Mouse (Mus musculus): Measurements from ENCODE around the gene Lgr4. TPM values are rescaled to one million over a fixed set of nuclear protein-coding genes. Genes with fewer than 3 reads are reported as not detected.

The Lgr4 gene
- polyA plus RNA-seq, 1 experiment from 2014 or later: 10.7 TPM

DNA sequence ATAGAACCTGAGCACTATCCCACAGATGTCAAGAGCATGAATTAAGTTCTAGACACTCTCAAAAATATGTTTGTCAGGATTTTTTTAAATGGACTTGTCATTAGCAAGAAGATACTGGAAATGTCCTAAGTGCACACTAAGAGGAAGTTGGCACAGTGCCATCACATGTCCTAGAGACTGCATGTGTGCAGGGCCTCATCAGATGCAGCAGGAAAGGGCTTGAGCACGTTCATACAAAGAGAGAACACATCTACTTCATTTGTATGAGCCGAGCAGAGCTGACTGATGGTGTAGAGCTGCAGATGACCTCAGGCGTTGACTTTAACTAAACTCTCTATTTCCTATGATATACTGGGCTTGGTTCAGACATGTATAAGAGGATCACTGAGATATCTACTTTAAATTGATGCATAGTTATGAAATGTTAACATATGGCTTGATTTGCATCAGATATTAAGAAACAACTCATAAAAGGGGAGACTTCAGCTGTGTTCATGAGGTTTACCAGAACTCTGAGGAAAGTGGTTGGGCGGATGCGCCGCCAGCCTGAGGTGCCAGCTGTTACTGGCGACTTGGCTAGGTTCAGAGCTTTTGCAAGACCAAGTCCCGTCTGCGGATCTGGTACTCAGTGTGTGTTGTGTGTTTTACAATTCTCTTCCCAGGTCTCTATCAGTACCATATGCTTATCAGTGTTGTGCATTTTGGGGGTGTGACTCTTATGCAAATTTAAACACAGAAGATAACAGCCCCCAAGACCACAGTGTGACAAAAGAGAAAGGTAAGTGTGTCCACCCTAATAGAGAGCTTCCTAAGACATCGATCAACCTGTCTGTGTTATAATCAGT, 90.2 kb downstream of the Lgr4 start:
- H3K4me1 ChIP-seq (replicated peaks): no peaks in the 10 kb centered on the region; the same call in 1 of the 2 replicates
- peaks cover 36% of the 10 kb centered on the region for H3K36me3 ChIP-seq
- 92% methylated on average over 10 of the region's 10 CpGs for WGBS
- H3K27me3 ChIP-seq: no peaks in the 10 kb centered on the region
- no peak overlapping the region for H3K4me3 ChIP-seq
- no peak; the same call in 1 of the 2 replicates for ATAC-seq (ENCODE audit: low read depth)
- H3K9me3 ChIP-seq: no peaks in the 10 kb centered on the region
- H3K4me2 ChIP-seq: no peak overlapping the region
- no peak overlapping the region for H3K27ac ChIP-seq (replicated peaks)
- H3K9ac ChIP-seq: no peak overlapping the region

DNA sequence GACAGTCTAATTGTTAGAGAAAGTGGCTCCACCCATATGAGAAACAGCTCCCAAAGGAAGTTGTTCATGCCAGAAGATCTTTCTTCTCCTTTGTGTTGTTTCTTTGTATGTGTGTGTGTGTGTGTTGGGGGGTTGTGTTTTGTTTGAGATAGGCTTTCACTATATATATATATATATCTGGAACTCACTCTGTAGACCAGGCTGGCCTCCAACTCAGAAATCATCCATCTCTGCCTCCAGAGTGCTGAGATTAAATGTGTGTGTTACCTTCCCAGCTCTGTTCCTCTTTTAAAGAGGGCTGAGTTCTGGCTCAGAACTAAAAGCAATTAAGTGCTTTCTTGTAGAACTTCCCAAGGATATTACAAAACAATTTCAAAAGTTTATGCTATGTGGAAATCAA, 92.0 kb downstream of the Lgr4 start:
- no peak for ATAC-seq (ENCODE audit: low read depth)
- H3K27ac ChIP-seq (replicated peaks): no peak overlapping the region
- H3K4me3 ChIP-seq: no peak overlapping the region
- H3K9me3 ChIP-seq: no peaks in the 10 kb centered on the region
- no peaks in the 10 kb centered on the region for H3K27me3 ChIP-seq
- H3K4me1 ChIP-seq (replicated peaks): no peaks in the 10 kb centered on the region; the same call in 1 of the 2 replicates
- H3K9ac ChIP-seq: no peak overlapping the region
- H3K36me3 ChIP-seq: peaks cover 36% of the 10 kb centered on the region
- no peak overlapping the region for H3K4me2 ChIP-seq

DNA sequence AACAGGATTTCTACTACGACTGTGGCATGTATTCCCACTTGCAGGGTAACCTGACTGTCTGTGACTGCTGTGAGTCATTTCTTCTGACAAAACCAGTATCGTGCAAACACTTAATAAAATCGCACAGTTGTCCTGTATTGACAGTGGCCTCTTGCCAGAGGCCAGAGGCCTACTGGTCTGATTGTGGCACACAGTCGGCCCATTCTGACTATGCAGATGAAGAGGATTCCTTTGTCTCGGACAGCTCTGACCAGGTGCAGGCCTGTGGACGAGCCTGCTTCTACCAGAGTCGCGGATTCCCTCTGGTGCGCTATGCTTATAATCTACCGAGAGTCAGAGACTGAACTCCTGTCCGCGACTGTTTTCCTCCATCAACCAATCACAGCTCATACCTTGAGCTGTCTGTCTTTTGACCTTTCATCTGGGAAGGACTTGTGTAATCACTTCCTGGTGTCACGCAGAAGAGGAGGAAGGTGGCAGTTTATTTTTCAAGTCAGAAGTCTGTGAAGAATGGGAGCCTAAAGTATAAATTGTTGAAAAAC, 94.8 kb downstream of the Lgr4 start:
- Histone ChIP-seq H3K27ac (replicated peaks) (peak overlapping the region; percentile 28; the same call in 1 of the 2 replicates), H3K27me3 (no peaks in the 10 kb centered on the region), H3K9me3 (no peaks in the 10 kb centered on the region), H3K4me1 (replicated peaks) (peaks cover 5% of the 10 kb centered on the region), H3K4me3 (no peak overlapping the region), H3K36me3 (peaks cover 22% of the 10 kb centered on the region), H3K9ac (no peak overlapping the region), H3K4me2 (no peak overlapping the region)
- 81% methylated on average over 13 of the region's 13 CpGs for WGBS
- 0 out of 2 replicates have a peak, but pooled peaks have one; percentile 27 for ATAC-seq (ENCODE audit: low read depth)

DNA sequence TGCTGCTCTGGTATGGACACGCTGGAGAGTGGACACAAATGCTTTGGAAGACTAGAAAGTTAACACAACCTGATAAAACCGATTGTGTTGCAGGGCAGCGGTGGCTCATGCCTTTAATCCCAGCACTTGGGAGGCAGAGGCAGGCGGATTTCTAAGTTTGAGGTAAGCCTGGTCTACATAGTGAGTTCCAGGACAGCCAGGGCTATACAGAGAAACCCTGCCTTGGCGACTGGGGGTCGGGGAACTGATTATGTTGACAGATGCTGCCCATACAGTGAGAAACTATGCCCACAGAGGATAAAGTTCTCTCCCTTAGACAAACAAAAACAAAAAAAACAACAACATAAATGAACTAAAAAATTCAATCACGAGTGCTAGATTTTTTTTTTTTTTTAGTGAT, 99.6 kb downstream of the Lgr4 start:
- Histone ChIP-seq H3K36me3 (peaks cover 9% of the 10 kb centered on the region), H3K4me2 (peak overlapping the region; percentile 71), H3K27me3 (no peaks in the 10 kb centered on the region), H3K4me1 (replicated peaks) (peaks cover 35% of the 10 kb centered on the region), H3K9ac (peak overlapping the region; percentile 94), H3K27ac (replicated peaks) (peak overlapping the region; percentile 91), H3K9me3 (no peaks in the 10 kb centered on the region), H3K4me3 (peak overlapping the region; percentile 81)
- ATAC-seq (ENCODE audit: low read depth): 0 out of 2 replicates have a peak, but pooled peaks have one; percentile 17
- 41% methylated on average over 7 of the region's 7 CpGs for WGBS

DNA sequence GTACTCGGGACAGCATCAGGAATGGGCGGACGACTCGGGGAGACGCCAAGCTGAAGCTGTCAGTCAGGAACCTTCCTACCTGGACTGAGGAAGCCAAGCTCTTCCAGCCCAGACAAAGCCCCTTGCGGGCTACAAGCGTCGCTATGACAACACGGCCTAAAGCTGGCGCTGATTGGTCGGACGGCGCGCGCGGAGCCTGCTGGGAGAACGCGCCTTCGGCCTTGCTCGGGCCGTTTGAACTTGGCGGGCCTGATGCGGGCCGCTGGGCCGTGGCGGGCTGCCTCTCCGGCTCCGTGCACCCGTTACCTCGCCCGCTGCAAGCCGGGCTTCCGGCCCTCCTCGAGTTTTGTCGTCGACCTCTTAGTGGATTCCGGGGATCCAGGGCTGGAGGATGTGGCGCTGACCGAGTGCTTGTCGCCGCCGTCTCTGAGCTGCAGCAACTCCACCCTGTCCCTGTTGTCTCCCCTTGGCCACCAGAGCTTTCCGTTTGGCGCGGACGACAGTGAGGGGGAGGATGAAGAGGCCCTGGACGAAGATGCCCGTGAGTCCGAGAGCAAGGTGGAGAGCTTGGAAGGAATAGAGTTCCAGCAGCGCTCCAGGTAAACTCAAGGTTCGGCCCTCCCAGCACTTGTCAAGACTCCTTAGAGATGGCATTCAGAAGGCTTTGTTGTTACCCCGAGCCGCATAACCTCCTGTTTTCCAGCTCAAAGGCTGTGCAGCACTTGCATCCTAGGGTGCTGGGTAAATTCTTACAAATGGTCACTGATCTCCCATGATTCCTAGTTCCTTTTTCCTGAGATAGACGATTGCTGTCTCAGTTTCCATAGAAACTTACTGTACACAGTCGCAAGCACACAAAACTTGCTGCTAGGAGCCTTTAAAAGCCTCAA, 100.4 kb downstream of the Lgr4 start, which contains the start of gene Ccdc34:
Ccdc34 (plus strand) TSS at position 202 of the 890 bp plus-strand sequence.
- peak; percentile 100 for ATAC-seq (ENCODE audit: low read depth)
- Histone ChIP-seq H3K4me3 (peak within 1 kb of the TSS; percentile 81), H3K27me3 (no peaks in the 10 kb centered on the region), H3K4me1 (replicated peaks) (peaks cover 35% of the 10 kb centered on the region), H3K9me3 (no peaks in the 10 kb centered on the region), H3K36me3 (peaks cover 11% of the 10 kb centered on the region), H3K9ac (peak within 1 kb of the TSS; percentile 94), H3K4me2 (peak within 1 kb of the TSS; percentile 71), H3K27ac (replicated peaks) (peak within 1 kb of the TSS; percentile 91)
- WGBS: under 1% methylated on average over 55 of the region's 55 CpGs

DNA sequence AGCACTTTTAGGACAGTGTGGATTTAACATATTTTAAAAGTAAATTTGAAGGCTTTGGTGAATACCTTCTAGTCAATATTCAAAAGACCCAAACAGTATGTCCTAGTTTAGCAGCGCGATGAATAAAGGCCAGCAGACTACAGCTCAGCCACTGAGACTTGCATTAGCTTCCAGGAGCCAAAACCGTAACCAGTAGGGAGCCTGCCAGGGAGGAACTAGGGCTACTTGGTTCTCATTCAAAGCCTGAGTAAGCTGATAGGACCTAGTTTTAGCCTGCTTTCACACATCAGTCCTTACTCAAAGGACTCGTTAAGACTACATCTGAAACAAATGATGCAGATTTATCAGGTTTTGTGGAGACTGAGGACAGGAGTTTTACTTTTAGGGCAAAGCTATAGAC, 102.2 kb downstream of the Lgr4 start:
- Histone ChIP-seq H3K27me3 (no peaks in the 10 kb centered on the region), H3K36me3 (peaks cover 15% of the 10 kb centered on the region), H3K4me2 (peak overlapping the region; percentile 71), H3K4me3 (no peak overlapping the region), H3K9me3 (no peaks in the 10 kb centered on the region), H3K27ac (replicated peaks) (no peak overlapping the region), H3K4me1 (replicated peaks) (peaks cover 35% of the 10 kb centered on the region), H3K9ac (peak overlapping the region; percentile 27; the same call in 1 of the 2 replicates)
- 80% methylated on average over 4 of the region's 4 CpGs for WGBS
- no peak for ATAC-seq (ENCODE audit: low read depth)

DNA sequence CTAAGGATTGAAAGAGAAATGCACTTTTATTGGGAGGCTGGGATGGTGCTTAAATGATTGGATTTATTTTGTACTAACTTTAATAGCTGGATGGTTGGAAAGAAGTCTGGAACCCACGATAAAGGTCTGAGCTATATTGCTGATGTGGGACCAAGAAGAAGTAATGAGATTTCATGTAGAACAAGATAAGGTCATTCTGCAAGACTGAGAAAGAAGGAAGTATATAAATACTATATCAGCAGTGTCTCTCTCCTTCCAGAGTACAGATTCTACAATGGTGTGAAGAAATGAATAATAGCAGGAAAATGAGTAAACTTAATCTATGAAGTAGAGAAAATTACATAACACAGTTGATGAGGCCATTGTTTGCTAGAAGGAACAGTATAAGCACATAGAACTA, 103.0 kb downstream of the Lgr4 start:
- H3K36me3 ChIP-seq: peaks cover 15% of the 10 kb centered on the region
- ATAC-seq (ENCODE audit: low read depth): no peak
- 95% methylated on average over 1 of the region's 1 CpGs for whole genome bisulfite sequencing
- no peak overlapping the region for H3K4me3 ChIP-seq
- 0 out of 2 replicates have a peak overlapping the region, but pooled peaks have one; percentile 71 for H3K4me2 ChIP-seq
- H3K27me3 ChIP-seq: no peaks in the 10 kb centered on the region
- H3K27ac ChIP-seq (replicated peaks): no peak overlapping the region
- H3K9me3 ChIP-seq: no peaks in the 10 kb centered on the region
- H3K9ac ChIP-seq: no peak overlapping the region
- H3K4me1 ChIP-seq (replicated peaks): peaks cover 35% of the 10 kb centered on the region

DNA sequence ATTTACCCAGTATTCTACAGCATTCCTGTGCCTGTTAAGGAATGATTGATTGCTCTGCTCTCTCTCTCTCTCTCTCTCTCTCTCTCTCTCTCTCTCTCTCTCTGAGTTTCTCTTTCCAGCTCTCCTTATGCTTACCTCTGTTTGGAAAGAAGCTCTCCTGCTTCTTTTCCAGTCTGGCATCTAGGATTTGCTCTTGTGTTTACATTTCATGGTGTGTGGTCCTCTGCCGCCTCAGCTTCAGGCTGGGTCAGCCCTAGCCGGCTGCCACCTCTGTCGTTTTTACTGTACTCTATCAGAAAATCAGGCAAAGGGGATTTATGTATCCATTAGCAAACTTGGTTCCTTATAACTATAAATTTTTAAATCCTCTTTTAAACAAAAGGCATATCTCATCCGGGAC, 118.8 kb downstream of the Lgr4 start:
- Histone ChIP-seq H3K27ac (replicated peaks) (no peak overlapping the region), H3K9me3 (no peaks in the 10 kb centered on the region), H3K4me3 (no peak overlapping the region), H3K4me1 (replicated peaks) (peaks cover 6% of the 10 kb centered on the region), H3K9ac (no peak overlapping the region), H3K27me3 (no peaks in the 10 kb centered on the region), H3K36me3 (peaks cover 21% of the 10 kb centered on the region), H3K4me2 (no peak overlapping the region)
- ATAC-seq (ENCODE audit: low read depth): no peak
- WGBS: 35% methylated on average over 4 of the region's 4 CpGs

DNA sequence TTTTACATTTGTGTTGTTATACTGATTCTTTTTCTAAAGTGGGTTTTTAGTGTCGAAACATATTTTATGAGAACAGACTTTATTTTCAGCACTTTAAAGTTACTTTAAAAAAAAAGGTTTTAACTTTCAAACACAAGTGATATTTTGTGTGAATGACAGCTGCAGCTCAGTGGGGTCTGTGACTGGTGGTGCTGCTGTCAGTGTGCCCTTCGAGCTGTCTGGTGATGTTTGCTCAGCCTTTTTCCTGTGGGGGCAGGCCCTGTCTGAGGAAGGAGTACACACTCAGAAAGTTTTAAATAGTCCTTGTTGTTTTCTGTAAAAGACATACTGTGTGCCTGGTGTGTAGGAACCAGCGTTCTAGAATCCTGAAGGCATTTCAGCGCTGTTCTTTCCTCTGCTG, 119.2 kb downstream of the Lgr4 start:
- 79% methylated on average over 4 of the region's 4 CpGs for WGBS
- H3K27me3 ChIP-seq: no peaks in the 10 kb centered on the region
- H3K27ac ChIP-seq (replicated peaks): no peak overlapping the region
- H3K4me1 ChIP-seq (replicated peaks): peaks cover 6% of the 10 kb centered on the region
- ATAC-seq (ENCODE audit: low read depth): no peak
- H3K9ac ChIP-seq: no peak overlapping the region
- no peaks in the 10 kb centered on the region for H3K9me3 ChIP-seq
- H3K4me2 ChIP-seq: no peak overlapping the region
- no peak overlapping the region for H3K4me3 ChIP-seq
- peaks cover 21% of the 10 kb centered on the region for H3K36me3 ChIP-seq

DNA sequence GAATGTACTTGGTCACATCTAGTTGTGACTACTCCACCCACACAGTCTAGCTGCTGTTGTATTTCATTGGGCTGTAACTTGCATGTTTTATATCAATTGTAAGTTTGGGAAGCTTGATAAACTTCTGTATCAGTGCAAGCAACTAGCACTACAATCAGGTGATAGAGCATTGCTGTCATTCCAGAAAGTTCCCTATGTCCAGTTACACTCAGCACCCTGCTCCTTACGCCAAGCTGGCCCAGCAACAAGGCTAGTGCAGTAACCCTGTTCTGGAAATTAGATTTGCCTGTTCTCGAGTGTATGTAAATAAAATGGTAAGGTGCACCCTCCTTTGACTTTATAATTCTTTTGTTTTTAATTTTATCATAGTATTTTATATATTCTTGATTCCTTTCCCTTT, 119.8 kb downstream of the Lgr4 start:
- WGBS: 90% methylated on average over 2 of the region's 2 CpGs
- no peaks in the 10 kb centered on the region for H3K9me3 ChIP-seq

DNA sequence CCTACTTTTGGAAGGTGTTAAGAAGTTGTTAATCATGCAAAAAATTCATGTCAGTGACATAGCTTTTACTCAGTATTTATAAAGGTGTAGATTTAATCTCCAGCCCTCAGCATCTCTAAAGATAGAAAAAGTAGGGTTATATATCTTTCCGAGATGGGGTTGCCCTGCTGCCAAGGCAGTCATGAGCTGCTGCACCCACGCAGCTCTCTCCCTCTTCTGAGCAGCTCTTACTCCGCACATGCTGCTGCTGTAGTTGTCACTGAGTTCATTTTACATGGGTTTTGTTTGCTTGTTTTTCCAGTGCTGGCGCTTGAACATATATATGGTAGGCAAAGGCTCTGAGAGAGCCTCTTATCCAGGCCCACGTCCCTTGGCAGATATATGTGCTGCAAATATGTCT, 120.9 kb downstream of the Lgr4 start:
- ATAC-seq (ENCODE audit: low read depth): no peak
- H3K4me3 ChIP-seq: no peak overlapping the region
- no peak overlapping the region for H3K4me2 ChIP-seq
- no peaks in the 10 kb centered on the region for H3K9me3 ChIP-seq
- H3K9ac ChIP-seq: no peak overlapping the region
- 78% methylated on average over 5 of the region's 5 CpGs for WGBS
- peaks cover 13% of the 10 kb centered on the region for H3K36me3 ChIP-seq
- peaks cover 6% of the 10 kb centered on the region for H3K4me1 ChIP-seq (replicated peaks)
- H3K27ac ChIP-seq (replicated peaks): no peak overlapping the region
- H3K27me3 ChIP-seq: no peaks in the 10 kb centered on the region

More for the DNA sequence above, 119.8 kb downstream of the Lgr4 start:
- Histone ChIP-seq H3K27ac (replicated peaks) (no peak overlapping the region), H3K4me1 (replicated peaks) (peaks cover 6% of the 10 kb centered on the region), H3K4me2 (no peak overlapping the region), H3K36me3 (peaks cover 21% of the 10 kb centered on the region), H3K4me3 (no peak overlapping the region), H3K27me3 (no peaks in the 10 kb centered on the region), H3K9ac (no peak overlapping the region)
- ATAC-seq (ENCODE audit: low read depth): no peak
